Mouse (Mus musculus) ES-Bruce4 (cell line): ENCODE results near the gene Aif1l. TPM values are rescaled to one million over a fixed set of nuclear protein-coding genes. Genes with fewer than 3 reads are reported as not detected.

Source experiments
- H3K27ac ChIP-seq: 2 replicates; pipeline ENCODE4 v1.5.1; 2012; ENCODE audit warnings: low read length, inconsistent platforms; ENCODE audit not compliant: insufficient read depth
- H3K27me3 ChIP-seq: 2 replicates; pipeline ENCODE4 v1.6.1; 2012; ENCODE audit warnings: mild to moderate bottlenecking, low read length, inconsistent platforms; ENCODE audit not compliant: control insufficient read depth, poor library complexity, insufficient read depth, severe bottlenecking
- H3K36me3 ChIP-seq: 2 replicates; pipeline ENCODE4 v1.6.1; 2012; ENCODE audit warnings: inconsistent platforms, mild to moderate bottlenecking, low read length, moderate library complexity; ENCODE audit not compliant: control insufficient read depth, poor library complexity, insufficient read depth, severe bottlenecking
- H3K4me1 ChIP-seq: one replicate; pipeline ENCODE4 v1.8.1; 2011; ENCODE audit warnings: low read length; ENCODE audit not compliant: control insufficient read depth, insufficient read depth
- H3K4me3 ChIP-seq: 2 replicates; pipeline ENCODE4 v1.5.1; 2011; ENCODE audit warnings: low read depth, mild to moderate bottlenecking, low read length
- H3K9ac ChIP-seq: 2 replicates; pipeline ENCODE4 v1.6.1; 2012; ENCODE audit warnings: low read depth, mild to moderate bottlenecking, inconsistent platforms; ENCODE audit not compliant: poor library complexity, severe bottlenecking
- H3K9me3 ChIP-seq: replicated peaks from 2 replicates; pipeline ENCODE4 v1.6.1; 2012; ENCODE audit warnings: mild to moderate bottlenecking, low read length, inconsistent platforms; ENCODE audit not compliant: control insufficient read depth, poor library complexity, insufficient read depth, severe bottlenecking
- CTCF ChIP-seq: IDR thresholded peaks from one replicate; pipeline ENCODE4 v1.8.1; 2011; ENCODE audit warnings: low read depth, low read length
- EP300 ChIP-seq: IDR thresholded peaks from 2 replicates; pipeline ENCODE4 v1.6.1; 2011; ENCODE audit warnings: low read depth, low read length; ENCODE audit not compliant: insufficient read depth
- POLR2A ChIP-seq: IDR thresholded peaks from one replicate; pipeline ENCODE4 v1.8.1; 2011; ENCODE audit warnings: low read length; ENCODE audit not compliant: insufficient read depth
- polyA plus RNA-seq: library from polyadenylated mRNA; stranded (reverse); fragments of >200 nt; gene quantifications from 2 replicates; pipeline ENCODE4 v1.2.4, GENCODE M21; 2011; ENCODE audit warnings: low read depth; ENCODE audit not compliant: missing spikeins, insufficient read depth, insufficient read length

Aif1l gene
- polyA plus RNA-seq, 1 experiment: 40.5 TPM

- Histone ChIP-seq H3K4me3 (peak within 1 kb of the TSS; percentile 94), H3K9ac (peak within 1 kb of the TSS; percentile 88), H3K27me3 (no peaks in the 10 kb centered on the region), H3K36me3 (peaks cover 18% of the 10 kb centered on the region), H3K27ac (no peak within 1 kb of the TSS), H3K4me1 (no peaks in the 10 kb centered on the region), H3K9me3 (no peaks in the 10 kb centered on the region)
- TF ChIP-seq EP300 (0 out of 2 replicates have a peak, but pooled peaks have one; percentile 34), POLR2A (no peak)
Measured at GRCm38 (mm10) chr2:31974141-31974808, 24.3 kb downstream of the Aif1l start, which contains the start of gene Nup214. TSS of gene Nup214 (plus strand) at chr2:31974436.

GRCm38 (mm10) chr2:31974809-31975371 lies 25.0 kb downstream of the Aif1l start:
- H3K4me3 ChIP-seq: peak overlapping the region; percentile 94
- H3K4me1 ChIP-seq: no peaks in the 10 kb centered on the region
- H3K36me3 ChIP-seq: peaks cover 21% of the 10 kb centered on the region
- no peaks in the 10 kb centered on the region for H3K9me3 ChIP-seq
- TF ChIP-seq CTCF: no peak
- H3K27me3 ChIP-seq: no peaks in the 10 kb centered on the region
- peak overlapping the region; percentile 63 for H3K9ac ChIP-seq
- H3K27ac ChIP-seq: no peak overlapping the region

DNA sequence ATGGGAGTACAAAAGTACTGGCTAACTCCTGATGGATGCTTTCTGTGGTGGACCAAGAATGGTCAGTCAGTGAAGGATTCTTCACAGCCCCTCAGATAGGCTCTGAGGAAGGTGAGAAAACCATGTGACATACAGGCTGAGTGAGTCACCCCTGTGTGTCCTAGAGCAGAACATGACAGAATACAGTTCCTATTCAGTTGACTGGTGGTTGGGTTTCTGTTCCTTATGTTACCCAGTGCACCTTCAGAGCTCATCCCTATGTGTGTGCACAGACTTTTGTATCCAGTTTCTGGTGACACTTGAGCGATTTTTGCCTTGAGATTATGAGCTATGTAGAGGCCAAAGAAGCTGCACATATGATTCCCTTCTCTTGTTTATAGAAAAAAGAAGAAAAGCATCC lies 37.8 kb downstream of the Aif1l start:
- no peaks in the 10 kb centered on the region for H3K27me3 ChIP-seq
- no peaks in the 10 kb centered on the region for H3K9me3 ChIP-seq
- H3K36me3 ChIP-seq: peaks cover 66% of the 10 kb centered on the region
- H3K27ac ChIP-seq: no peak overlapping the region
- no peak overlapping the region for H3K4me3 ChIP-seq
- no peaks in the 10 kb centered on the region for H3K4me1 ChIP-seq
- TF ChIP-seq EP300: no peak
- TF ChIP-seq CTCF: no peak
- TF ChIP-seq POLR2A: no peak
- no peak overlapping the region for H3K9ac ChIP-seq

GRCm38 (mm10) chr2:31990961-31991360 lies 41.0 kb downstream of the Aif1l start:
- Histone ChIP-seq H3K27ac (no peak overlapping the region), H3K9ac (no peak overlapping the region), H3K4me3 (no peak overlapping the region), H3K27me3 (no peaks in the 10 kb centered on the region), H3K4me1 (no peaks in the 10 kb centered on the region), H3K36me3 (peaks cover 65% of the 10 kb centered on the region), H3K9me3 (no peaks in the 10 kb centered on the region)
- TF ChIP-seq CTCF (no peak), EP300 (no peak), POLR2A (no peak)

- Histone ChIP-seq H3K9me3 (no peaks in the 10 kb centered on the region), H3K36me3 (peaks cover 68% of the 10 kb centered on the region), H3K27ac (no peak overlapping the region), H3K4me1 (no peaks in the 10 kb centered on the region), H3K27me3 (no peaks in the 10 kb centered on the region), H3K4me3 (no peak overlapping the region), H3K9ac (no peak overlapping the region)
- TF ChIP-seq CTCF (no peak), EP300 (no peak), POLR2A (no peak)
Measured at GRCm38 (mm10) chr2:31994896-31995295, 45.0 kb downstream of the Aif1l start.

DNA sequence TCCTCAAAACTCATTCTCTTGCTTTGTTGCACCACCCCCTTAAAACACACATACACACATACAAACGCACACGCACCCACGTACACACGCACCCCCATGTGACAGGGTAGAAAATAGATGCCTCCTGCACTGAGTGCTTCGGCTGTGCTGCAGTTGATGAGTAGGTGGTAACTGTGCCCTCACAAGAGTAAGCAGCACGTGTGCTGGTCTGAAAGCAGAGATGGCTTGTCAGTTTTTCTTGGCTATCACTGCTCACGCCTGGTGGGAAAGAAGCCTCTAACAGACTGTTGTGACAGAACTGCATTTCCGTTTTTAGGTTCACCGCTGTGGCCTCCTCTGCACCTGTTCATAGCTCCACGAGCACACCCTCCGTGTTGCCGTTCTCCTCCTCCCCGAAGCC lies 46.1 kb downstream of the Aif1l start:
- Histone ChIP-seq H3K4me3 (no peak overlapping the region), H3K9ac (no peak overlapping the region), H3K27me3 (no peaks in the 10 kb centered on the region), H3K36me3 (peaks cover 62% of the 10 kb centered on the region), H3K4me1 (no peaks in the 10 kb centered on the region), H3K9me3 (no peaks in the 10 kb centered on the region), H3K27ac (no peak overlapping the region)
- TF ChIP-seq POLR2A (no peak), EP300 (no peak), CTCF (no peak)
